ENCODE assay signal across 14 mouse cellular contexts in the genomic region with DNA sequence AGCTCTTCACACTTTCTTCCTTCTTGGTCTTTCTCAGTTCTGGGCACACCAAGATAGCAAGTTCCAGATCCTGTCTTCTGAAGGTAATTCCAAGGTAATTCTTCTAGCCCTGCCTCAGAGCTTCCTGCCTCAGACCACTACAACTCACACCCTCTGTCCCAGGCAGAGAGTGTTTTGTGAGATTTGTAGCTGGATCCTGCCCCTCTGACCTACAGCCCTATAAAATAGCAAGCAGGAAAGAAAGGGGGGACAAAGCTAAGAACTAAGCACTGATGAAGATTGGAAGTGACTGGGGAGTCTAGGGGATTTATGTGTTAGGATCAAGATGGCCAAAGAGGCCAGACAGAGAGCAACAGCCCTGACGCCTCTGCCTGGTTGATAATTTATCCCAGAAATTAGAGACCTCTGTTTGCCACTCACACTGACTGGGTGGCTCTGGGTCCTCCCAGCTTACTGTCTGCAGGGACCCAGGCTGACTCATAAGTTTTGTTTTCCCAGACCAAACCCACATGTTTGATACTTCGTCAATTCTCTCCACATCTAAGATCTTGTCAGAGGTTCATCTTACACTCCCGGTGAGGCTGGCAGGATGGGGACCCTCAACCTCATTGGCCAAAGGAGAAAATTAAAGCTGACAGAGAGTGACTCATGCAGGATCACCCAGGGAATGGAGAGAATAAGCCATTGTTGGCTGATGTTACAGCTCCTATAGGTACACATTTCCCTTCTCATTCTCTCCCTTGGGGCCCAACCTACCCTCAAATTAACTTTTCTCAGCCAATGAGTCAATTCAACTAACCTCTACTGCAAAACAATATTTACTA.
"Had no signal": no experiment of that assay in that cellular context is flagged by ENCODE, and none has a peak within 500 bp of the region (broad histone marks: within the 10 kb centered on the region; RNA-seq: fewer than 3 reads in every experiment).

No protein-coding gene starts in this region.

- H3K4me2 ChIP-seq: liver, embryonic 11.5 days; liver, embryonic 15.5 days; neural tube, embryonic 12.5 days had no signal

- H3K4me1 ChIP-seq: limb, embryonic 10.5 days; liver, embryonic 15.5 days; midbrain, embryonic 10.5 days; neural tube, embryonic 12.5 days had no signal

- H3K27ac ChIP-seq: limb, embryonic 10.5 days; liver, embryonic 15.5 days; midbrain, embryonic 10.5 days; neural tube, embryonic 12.5 days had no signal

- H3K27me3 ChIP-seq: liver, embryonic 15.5 days; neural tube, embryonic 12.5 days had no signal

- ATAC-seq: lung, postnatal 0 days had no signal

- DNase-seq: lung, adult 2 months; lung, postnatal 36 days; midbrain, embryonic 14.5 days; retina, postnatal 1 day; right cerebral cortex, postnatal 4 days; spleen, adult 18-20 months; thymus, adult 18-20 months; thymus, postnatal 14 days had no signal

- H3K36me3 ChIP-seq: limb, embryonic 10.5 days; liver, embryonic 15.5 days; midbrain, embryonic 10.5 days; neural tube, embryonic 12.5 days had no signal

- H3K4me3 ChIP-seq: limb, embryonic 10.5 days; liver, embryonic 15.5 days; midbrain, embryonic 10.5 days; neural tube, embryonic 12.5 days had no signal

- H3K9ac ChIP-seq: liver, embryonic 15.5 days; neural tube, embryonic 12.5 days had no signal

- H3K9me3 ChIP-seq: limb, embryonic 10.5 days; liver, embryonic 15.5 days; midbrain, embryonic 10.5 days; neural tube, embryonic 12.5 days had no signal
